Mouse (Mus musculus) ES-Bruce4 (cell line): ENCODE measurements at regions not wholly inside any gene's neighbourhood (a gene's known extent, or its start where the extent isn't known, plus 50 kb on each side); places are given as distances from the start of the nearest gene placed in this dataset.

Source experiments
- H3K27ac ChIP-seq: 2 replicates; pipeline ENCODE4 v1.5.1; 2012; ENCODE audit warnings: low read length, inconsistent platforms; ENCODE audit not compliant: insufficient read depth
- H3K27me3 ChIP-seq: 2 replicates; pipeline ENCODE4 v1.6.1; 2012; ENCODE audit warnings: mild to moderate bottlenecking, low read length, inconsistent platforms; ENCODE audit not compliant: control insufficient read depth, poor library complexity, insufficient read depth, severe bottlenecking
- H3K36me3 ChIP-seq: 2 replicates; pipeline ENCODE4 v1.6.1; 2012; ENCODE audit warnings: inconsistent platforms, mild to moderate bottlenecking, low read length, moderate library complexity; ENCODE audit not compliant: control insufficient read depth, poor library complexity, insufficient read depth, severe bottlenecking
- H3K4me1 ChIP-seq: one replicate; pipeline ENCODE4 v1.8.1; 2011; ENCODE audit warnings: low read length; ENCODE audit not compliant: control insufficient read depth, insufficient read depth
- H3K4me3 ChIP-seq: 2 replicates; pipeline ENCODE4 v1.5.1; 2011; ENCODE audit warnings: low read depth, mild to moderate bottlenecking, low read length
- H3K9ac ChIP-seq: 2 replicates; pipeline ENCODE4 v1.6.1; 2012; ENCODE audit warnings: low read depth, mild to moderate bottlenecking, inconsistent platforms; ENCODE audit not compliant: poor library complexity, severe bottlenecking
- H3K9me3 ChIP-seq: replicated peaks from 2 replicates; pipeline ENCODE4 v1.6.1; 2012; ENCODE audit warnings: mild to moderate bottlenecking, low read length, inconsistent platforms; ENCODE audit not compliant: control insufficient read depth, poor library complexity, insufficient read depth, severe bottlenecking
- CTCF ChIP-seq: IDR thresholded peaks from one replicate; pipeline ENCODE4 v1.8.1; 2011; ENCODE audit warnings: low read depth, low read length
- EP300 ChIP-seq: IDR thresholded peaks from 2 replicates; pipeline ENCODE4 v1.6.1; 2011; ENCODE audit warnings: low read depth, low read length; ENCODE audit not compliant: insufficient read depth
- POLR2A ChIP-seq: IDR thresholded peaks from one replicate; pipeline ENCODE4 v1.8.1; 2011; ENCODE audit warnings: low read length; ENCODE audit not compliant: insufficient read depth

- Histone ChIP-seq H3K4me1 (no peaks in the 10 kb centered on the region), H3K27me3 (no peaks in the 10 kb centered on the region), H3K36me3 (no peaks in the 10 kb centered on the region), H3K9me3 (peaks cover 3% of the 10 kb centered on the region; the same call in 1 of the 2 replicates), H3K9ac (no peak overlapping the region), H3K27ac (no peak overlapping the region), H3K4me3 (no peak overlapping the region)
- TF ChIP-seq CTCF (no peak), EP300 (no peak), POLR2A (no peak)
These were observed 427.8 kb upstream of the Pabpc4l start for GRCm38 (mm10) chr3:46875848-46876247.

GRCm38 (mm10) chr3:46870876-46871275 lies 422.9 kb upstream of the Pabpc4l start:
- H3K27ac ChIP-seq: no peak overlapping the region
- H3K9ac ChIP-seq: no peak overlapping the region
- H3K9me3 ChIP-seq: peaks cover 3% of the 10 kb centered on the region; the same call in 1 of the 2 replicates
- no peaks in the 10 kb centered on the region for H3K4me1 ChIP-seq
- no peak overlapping the region for H3K4me3 ChIP-seq
- no peaks in the 10 kb centered on the region for H3K36me3 ChIP-seq
- no peaks in the 10 kb centered on the region for H3K27me3 ChIP-seq
- TF ChIP-seq CTCF (no peak), EP300 (0 out of 2 replicates have a peak, but pooled peaks have one; percentile 10), POLR2A (no peak)

- Histone ChIP-seq H3K27me3 (no peaks in the 10 kb centered on the region), H3K4me1 (no peaks in the 10 kb centered on the region), H3K9me3 (peaks cover 3% of the 10 kb centered on the region; the same call in 1 of the 2 replicates), H3K4me3 (no peak overlapping the region), H3K36me3 (no peaks in the 10 kb centered on the region), H3K27ac (peak overlapping the region; percentile 78), H3K9ac (no peak overlapping the region)
- TF ChIP-seq CTCF (no peak), EP300 (no peak), POLR2A (no peak)
These were observed 421.7 kb upstream of the Pabpc4l start for GRCm38 (mm10) chr3:46869576-46870295.

- H3K27me3 ChIP-seq: no peaks in the 10 kb centered on the region
- no peaks in the 10 kb centered on the region for H3K9me3 ChIP-seq
- H3K9ac ChIP-seq: no peak overlapping the region
- TF ChIP-seq POLR2A: no peak
- TF ChIP-seq CTCF: no peak
- no peak for TF ChIP-seq EP300
- H3K27ac ChIP-seq: no peak overlapping the region
- H3K36me3 ChIP-seq: no peaks in the 10 kb centered on the region
- no peaks in the 10 kb centered on the region for H3K4me1 ChIP-seq
- no peak overlapping the region for H3K4me3 ChIP-seq
These were observed 400.5 kb upstream of the Pabpc4l start for GRCm38 (mm10) chr3:46848400-46848983.

GRCm38 (mm10) chr3:46828676-46829075 lies 380.7 kb upstream of the Pabpc4l start:
- Histone ChIP-seq H3K4me1 (no peaks in the 10 kb centered on the region), H3K9me3 (no peaks in the 10 kb centered on the region), H3K27me3 (no peaks in the 10 kb centered on the region), H3K36me3 (no peaks in the 10 kb centered on the region), H3K4me3 (no peak overlapping the region), H3K27ac (no peak overlapping the region), H3K9ac (no peak overlapping the region)
- TF ChIP-seq EP300 (no peak), POLR2A (no peak)
